Mouse (Mus musculus) heart, embryonic 14.5 days (tissue): ENCODE data around the gene Drd5. TPM values are rescaled to one million over a fixed set of nuclear protein-coding genes. Genes with fewer than 3 reads are reported as not detected.

Experiments used
- ATAC-seq: fragments of 200-750 bp; cut with Nextera tagmentation; 2 replicates; pipeline ENCODE4 v1.8.0; 2017; ENCODE audit warnings: low read depth, moderate TSS enrichment; ENCODE audit not compliant: insufficient number of reproducible peaks, insufficient read depth, low FRiP score
- H3K27ac ChIP-seq, 2 experiments: fragments of 200-500 bp in 1 of 2; fragments of 300-500 bp in 1 of 2; sonication (generic) in 1 of 2; replicated peaks in 1 of 2; 2 replicates each; pipeline ENCODE4 v1.5.1; 2012 to 2014; ENCODE audit warnings: low read depth in 2 of 2, low read length in 2 of 2, control low read depth in 1 of 2, mild to moderate bottlenecking in 1 of 2, mixed read lengths in 1 of 2; ENCODE audit not compliant: control insufficient read depth in 1 of 2, insufficient read depth in 1 of 2
- H3K27me3 ChIP-seq: fragments of 300-500 bp; sonication (generic); 2 replicates; pipeline ENCODE4 v1.6.1; 2014; ENCODE audit warnings: mild to moderate bottlenecking, low read length, control low read depth; ENCODE audit not compliant: control insufficient read depth, insufficient read depth
- H3K36me3 ChIP-seq: fragments of 300-500 bp; sonication (generic); 2 replicates; pipeline ENCODE4 v1.6.1; 2014; ENCODE audit warnings: mild to moderate bottlenecking, control low read depth, low read length, mixed read lengths; ENCODE audit not compliant: control insufficient read depth, insufficient read depth
- H3K4me1 ChIP-seq, 2 experiments: fragments of 200-500 bp in 1 of 2; fragments of 300-500 bp in 1 of 2; sonication (generic) in 1 of 2; 2 replicates each; pipeline ENCODE4 v1.6.1; 2012 to 2014; ENCODE audit warnings: low read length in 2 of 2, control low read depth in 1 of 2, mixed read lengths in 1 of 2; ENCODE audit not compliant: control insufficient read depth in 2 of 2, insufficient read depth in 2 of 2
- H3K4me2 ChIP-seq: fragments of 300-500 bp; sonication (generic); 2 replicates; pipeline ENCODE4 v1.6.1; 2014; ENCODE audit warnings: mild to moderate bottlenecking, low read length
- H3K4me3 ChIP-seq, 2 experiments: fragments of 200-500 bp in 1 of 2; fragments of 300-500 bp in 1 of 2; sonication (generic) in 1 of 2; 2 replicates each; pipeline ENCODE4 v1.5.1; 2012 to 2014; ENCODE audit warnings: low read length in 2 of 2, mild to moderate bottlenecking in 2 of 2, control low read depth in 1 of 2, low read depth in 1 of 2, moderate library complexity in 1 of 2; ENCODE audit not compliant: control insufficient read depth in 1 of 2, insufficient read depth in 1 of 2
- H3K9ac ChIP-seq: fragments of 300-500 bp; sonication (generic); 2 replicates; pipeline ENCODE4 v1.6.1; 2014; ENCODE audit warnings: mild to moderate bottlenecking, low read length
- H3K9me3 ChIP-seq: fragments of 300-500 bp; sonication (generic); 2 replicates; pipeline ENCODE4 v1.6.1; 2016; ENCODE audit warnings: low read length, control low read depth; ENCODE audit not compliant: control insufficient read depth
- WGBS: fragments of 180-500 bp; shearing (Covaris S2); extraction: QIAGEN DNeasy Blood & Tissue Kit; methylation state at CpG from one replicate; pipeline ENCODE4 v1.1.7; 2014; 5-methylcytosine and 5-hydroxymethylcytosine counted together
- polyA plus RNA-seq: library from polyadenylated mRNA; unstranded; fragments of >200 nt; fragmentation: Nextera tagmentation; extraction: Ambion mirVana; gene quantifications from 2 replicates; pipeline ENCODE4 v1.2.1, GENCODE M21; 2014

Gene Drd5
- not detected in 2 replicates for polyA plus RNA-seq

- peak within 1 kb of the TSS; percentile 62 for H3K4me2 ChIP-seq
- WGBS: 3% methylated on average over 62 of the region's 67 CpGs
- H3K36me3 ChIP-seq: no peaks in the 10 kb centered on the region
- peaks cover 51% of the 10 kb centered on the region for H3K27me3 ChIP-seq
- no peak within 1 kb of the TSS for H3K27ac ChIP-seq
- peak within 1 kb of the TSS; percentile 2 to 31; a peak in 3 of 4 replicates for H3K4me3 ChIP-seq
- H3K9ac ChIP-seq: no peak within 1 kb of the TSS
- no peaks in the 10 kb centered on the region for H3K9me3 ChIP-seq
- ATAC-seq: no peak
- H3K4me1 ChIP-seq: peaks cover 0 to 3% of the 10 kb centered on the region in 2 experiments; a peak in 1 of 4 replicates
Observed at GRCm38 (mm10) chr5:38318966-38319786, at the start of gene Drd5. Gene Drd5, plus strand, starts transcription at chr5:38319367.

- Histone ChIP-seq H3K9ac (no peak overlapping the region), H3K27me3 (peaks cover 19% of the 10 kb centered on the region), H3K27ac (no peak overlapping the region), H3K4me1 (no peaks in the 10 kb centered on the region), H3K4me2 (no peak overlapping the region), H3K9me3 (no peaks in the 10 kb centered on the region), H3K4me3 (no peak overlapping the region), H3K36me3 (peaks cover 52% of the 10 kb centered on the region)
- ATAC-seq: no peak
- 73% methylated on average over 3 of the region's 3 CpGs for WGBS
Observed at GRCm38 (mm10) chr5:38270942-38271341, 48.2 kb upstream of the Drd5 start.

- Histone ChIP-seq H3K9me3 (no peaks in the 10 kb centered on the region), H3K4me1 (peaks cover 2 to 11% of the 10 kb centered on the region in 2 experiments; a peak in 1 of 4 replicates), H3K4me3 (no peak overlapping the region), H3K4me2 (no peak overlapping the region), H3K9ac (no peak overlapping the region), H3K36me3 (peaks cover 26% of the 10 kb centered on the region), H3K27me3 (peaks cover 48% of the 10 kb centered on the region), H3K27ac (no peak overlapping the region)
- WGBS: 83% methylated on average over 4 of the region's 4 CpGs
- ATAC-seq: no peak
Observed at GRCm38 (mm10) chr5:38273831-38274230, 45.3 kb upstream of the Drd5 start.

GRCm38 (mm10) chr5:38275771-38276170 lies 43.4 kb upstream of the Drd5 start, which contains the start of gene Otop1:
Gene Otop1, plus strand, starts transcription at chr5:38275972.
- H3K9ac ChIP-seq: no peak within 1 kb of the TSS
- no peak for ATAC-seq
- H3K36me3 ChIP-seq: peaks cover 8% of the 10 kb centered on the region
- peaks cover 68% of the 10 kb centered on the region for H3K27me3 ChIP-seq
- no peaks in the 10 kb centered on the region for H3K9me3 ChIP-seq
- H3K27ac ChIP-seq: no peak within 1 kb of the TSS
- peak within 1 kb of the TSS in 1 of 2 experiments; percentile 26; a peak in 2 of 4 replicates for H3K4me3 ChIP-seq
- peak within 1 kb of the TSS; percentile 53 for H3K4me2 ChIP-seq
- peaks cover 2 to 11% of the 10 kb centered on the region in 2 experiments; a peak in 1 of 4 replicates for H3K4me1 ChIP-seq
- WGBS: 8% methylated on average over 4 of the region's 4 CpGs

- no peak overlapping the region for H3K27ac ChIP-seq
- H3K9ac ChIP-seq: no peak overlapping the region
- H3K36me3 ChIP-seq: peaks cover 1% of the 10 kb centered on the region; the same call in 1 of the 2 replicates
- no peak for ATAC-seq
- H3K4me2 ChIP-seq: peak overlapping the region; percentile 45
- WGBS: under 1% methylated on average over 19 of the region's 19 CpGs
- H3K9me3 ChIP-seq: no peaks in the 10 kb centered on the region
- 0 out of 4 replicates have a peak overlapping the region, but pooled peaks of 1 of the 2 experiments have one; percentile 26 for H3K4me3 ChIP-seq
- peaks cover 2 to 11% of the 10 kb centered on the region in 2 experiments; a peak in 1 of 4 replicates for H3K4me1 ChIP-seq
- H3K27me3 ChIP-seq: peaks cover 69% of the 10 kb centered on the region
Observed at GRCm38 (mm10) chr5:38276451-38276850, 42.7 kb upstream of the Drd5 start.

- Histone ChIP-seq H3K27ac (no peak overlapping the region), H3K4me2 (peak overlapping the region; percentile 53), H3K9me3 (no peaks in the 10 kb centered on the region), H3K9ac (no peak overlapping the region), H3K4me3 (peak overlapping the region; percentile 10 to 26; a peak in 3 of 4 replicates), H3K36me3 (no peaks in the 10 kb centered on the region), H3K27me3 (peaks cover 69% of the 10 kb centered on the region), H3K4me1 (peaks cover 2 to 11% of the 10 kb centered on the region in 2 experiments; a peak in 1 of 4 replicates)
- ATAC-seq: no peak
- whole genome bisulfite sequencing: 4% methylated on average over 58 of the region's 65 CpGs
Observed at GRCm38 (mm10) chr5:38277098-38277866, 41.9 kb upstream of the Drd5 start.

- 13% methylated on average over 12 of the region's 12 CpGs for WGBS
- no peak for ATAC-seq
- no peaks in the 10 kb centered on the region for H3K36me3 ChIP-seq
- H3K27ac ChIP-seq: no peak overlapping the region
- H3K9me3 ChIP-seq: no peaks in the 10 kb centered on the region
- peak overlapping the region; percentile 53; the same call in 1 of the 2 replicates for H3K4me2 ChIP-seq
- H3K27me3 ChIP-seq: peaks cover 69% of the 10 kb centered on the region
- peaks cover 2 to 11% of the 10 kb centered on the region in 2 experiments; a peak in 1 of 4 replicates for H3K4me1 ChIP-seq
- H3K9ac ChIP-seq: no peak overlapping the region
- H3K4me3 ChIP-seq: peak overlapping the region in 1 of 2 experiments; percentile 26; a peak in 1 of 4 replicates
Observed at GRCm38 (mm10) chr5:38277936-38278600, 41.1 kb upstream of the Drd5 start.
